ENCODE assay signal across 9 mouse cellular contexts in the genomic region with DNA sequence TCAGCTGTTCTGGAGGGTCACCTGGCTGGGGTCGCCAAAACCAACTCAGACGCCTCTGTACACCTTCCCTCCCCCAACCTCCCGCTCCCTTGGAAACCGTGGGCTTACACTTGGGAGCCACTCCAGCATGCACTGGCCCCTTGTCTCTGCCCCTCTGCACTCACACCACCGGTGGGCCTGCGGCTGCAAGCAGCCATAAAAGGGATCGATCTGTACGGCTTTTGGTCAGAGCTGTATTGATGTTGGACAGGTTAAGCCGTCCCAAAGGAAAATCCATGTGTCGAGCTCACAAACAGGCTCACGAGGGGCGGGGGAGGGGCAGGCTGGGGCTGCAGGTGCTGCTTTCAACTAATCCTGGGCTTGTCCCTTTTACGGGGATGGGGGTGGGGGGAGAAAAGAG. TPM values are rescaled to one million over a fixed set of nuclear protein-coding genes. Genes with fewer than 3 reads are reported as not detected.
A peak's percentile ranks its signal among the peaks of the same experiment; 100 is the strongest.
DNase-seq lines count a peak whose midpoint lies in the region; ATAC-seq and TF ChIP-seq lines count a peak whose summit lies in the region.
"Had no signal": no experiment of that assay in that cellular context is flagged by ENCODE, and none has a peak within 500 bp of the region (broad histone marks: within the 10 kb centered on the region; RNA-seq: fewer than 3 reads in every experiment).

No protein-coding gene starts in this region.

- no peaks in the 10 kb centered on the region for H3K9me3 ChIP-seq in forebrain, embryonic 14.5 days (replicated peaks; ENCODE audit: control insufficient read depth, low read length)
- H3K9me3 ChIP-seq in limb, embryonic 10.5 days (replicated peaks) = no peaks in the 10 kb centered on the region
- H3K9me3 ChIP-seq in neural tube, embryonic 13.5 days = no peaks in the 10 kb centered on the region

- H3K4me1 ChIP-seq in forebrain, embryonic 14.5 days (ENCODE audit: control insufficient read depth, insufficient read depth, low read length) = peaks cover 59% of the 10 kb centered on the region
- peaks cover 88% of the 10 kb centered on the region for H3K4me1 ChIP-seq in limb, embryonic 10.5 days
- peaks cover 99% of the 10 kb centered on the region for H3K4me1 ChIP-seq in neural tube, embryonic 13.5 days (replicated peaks)

- no peak overlapping the region for H3K4me2 ChIP-seq in forebrain, embryonic 14.5 days (ENCODE audit: low read length)
- H3K4me2 ChIP-seq in neural tube, embryonic 13.5 days = peak overlapping the region; percentile 22; the same call in 1 of the 2 replicates

- no peak overlapping the region for H3K4me3 ChIP-seq in layer of hippocampus, adult 2 months
- H3K4me3 ChIP-seq in forebrain, embryonic 14.5 days (ENCODE audit: low read depth, low read length) = no peak overlapping the region
- H3K4me3 ChIP-seq in limb, embryonic 10.5 days = peak overlapping the region; percentile 24; the same call in 1 of the 2 replicates
- H3K4me3 ChIP-seq in neural tube, embryonic 13.5 days = no peak overlapping the region

- H3K27ac ChIP-seq in layer of hippocampus, adult 2 months = peak overlapping the region; percentile 65; the same call in 1 of the 2 replicates
- 0 out of 2 replicates have a peak overlapping the region, but pooled peaks have one; percentile 5 for H3K27ac ChIP-seq in forebrain, embryonic 14.5 days (ENCODE audit: low read depth, low read length)
- peak overlapping the region; percentile 64 for H3K27ac ChIP-seq in limb, embryonic 10.5 days
- peak overlapping the region; percentile 61 for H3K27ac ChIP-seq in neural tube, embryonic 13.5 days (replicated peaks)

- whole genome bisulfite sequencing in forebrain, embryonic 14.5 days = 20% methylated on average over 13 of the region's 13 CpGs
- WGBS in limb, embryonic 10.5 days = 37% methylated on average over 13 of the region's 13 CpGs
- 22% methylated on average over 13 of the region's 13 CpGs for WGBS in neural tube, embryonic 13.5 days

- H3K27me3 ChIP-seq in forebrain, embryonic 14.5 days (replicated peaks; ENCODE audit: control insufficient read depth, insufficient read depth, low read length) = no peaks in the 10 kb centered on the region
- no peaks in the 10 kb centered on the region for H3K27me3 ChIP-seq in limb, embryonic 10.5 days (ENCODE audit: low read depth, poor library complexity, severe bottlenecking)
- no peaks in the 10 kb centered on the region for H3K27me3 ChIP-seq in neural tube, embryonic 13.5 days
- H3K27me3 ChIP-seq: Patski had no signal

- DNase-seq in layer of hippocampus, adult 2 months (ENCODE audit: low spot score in 2 of 2) = no peak
- no peak for DNase-seq in layer of hippocampus, adult 8-10 months (ENCODE audit: low spot score in 2 of 2)
- DNase-seq in forebrain, embryonic 14.5 days (ENCODE audit: low spot score) = no peak
- DNase-seq in limb, embryonic 10.5 days (ENCODE audit: low spot score) = no peak
- no peak for DNase-seq in gastrocnemius, postnatal 4 days (ENCODE audit: low spot score in 2 of 2)
- no peak for DNase-seq in adrenal gland, postnatal 25 days
- no peak for DNase-seq in frontal cortex, postnatal 25 days (ENCODE audit: low spot score in 2 of 2)

- ATAC-seq in forebrain, embryonic 14.5 days = no peak
- no peak for ATAC-seq in neural tube, embryonic 13.5 days (ENCODE audit: low read depth)

- H3K36me3 ChIP-seq in forebrain, embryonic 14.5 days (ENCODE audit: control insufficient read depth, insufficient read depth, low read length) = no peaks in the 10 kb centered on the region; the same call in 1 of the 2 replicates
- no peaks in the 10 kb centered on the region for H3K36me3 ChIP-seq in limb, embryonic 10.5 days
- H3K36me3 ChIP-seq in neural tube, embryonic 13.5 days = no peaks in the 10 kb centered on the region

- H3K9ac ChIP-seq in forebrain, embryonic 14.5 days (ENCODE audit: low read length) = 0 out of 2 replicates have a peak overlapping the region, but pooled peaks have one; percentile 30
- peak overlapping the region; percentile 38 for H3K9ac ChIP-seq in neural tube, embryonic 13.5 days

- no peak for TF ChIP-seq CTCF in layer of hippocampus, adult 2 months (conservative IDR thresholded peaks at IDR 0.05)

RNA-seq across cellular contexts. Expression of a gene that starts 46.1 kb away (rescaled TPM):
- 1 to 10 TPM; 5.2 to 6.2 TPM for total RNA-seq in layer of hippocampus, adult 2 months (2021)
- total RNA-seq in layer of hippocampus, adult 8-10 months (2022) = 1 to 10 TPM; 2.4 to 4.8 (median 2.8) TPM
- 33.4 and 44.1 TPM in 2 replicates for polyA plus RNA-seq in forebrain, embryonic 14.5 days (2014; fragmentation: Nextera tagmentation; extraction: Ambion mirVana)
- 153 and 167 TPM in 2 replicates for polyA plus RNA-seq in limb, embryonic 10.5 days (2016; fragmentation: Nextera tagmentation; extraction: Ambion mirVana)
- 20.1 and 21.5 TPM in 2 replicates for polyA plus RNA-seq in neural tube, embryonic 13.5 days (2015; fragmentation: Nextera tagmentation; extraction: Ambion mirVana)
- total RNA-seq in gastrocnemius, postnatal 4 days (2021) = 10 to 100 TPM; 22.5 to 26.3 TPM
- 12.2 and 12.4 TPM in 2 replicates for total RNA-seq in adrenal gland, postnatal 25 days (2021)

Comparison
In these comparisons a context has a peak if more than half of its experiments do, and no peak if none do; other contexts are left out.
1. H3K27ac ChIP-seq: peak in every context shown above with its lines; median percentile 65 in layer of hippocampus, adult 2 months; 64 in limb, embryonic 10.5 days; 61 in neural tube, embryonic 13.5 days; 5 in forebrain, embryonic 14.5 days.